Mouse (Mus musculus) forebrain, embryonic 16.5 days (tissue): ENCODE results near the gene Bmpr2. TPM values are rescaled to one million over a fixed set of nuclear protein-coding genes. Genes with fewer than 3 reads are reported as not detected.

Experiments used
- ATAC-seq: fragments of 200-750 bp; cut with Nextera tagmentation; 2 replicates; pipeline ENCODE4 v1.8.0; 2017; ENCODE audit warnings: mild to moderate bottlenecking, moderate library complexity
- H3K27ac ChIP-seq: fragments of 300-500 bp; sonication (generic); 2 replicates; pipeline ENCODE4 v1.5.1; 2014; ENCODE audit warnings: low read length, control low read depth
- H3K27me3 ChIP-seq: fragments of 300-500 bp; sonication (generic); replicated peaks from 2 replicates; pipeline ENCODE4 v1.6.1; 2014; ENCODE audit warnings: low read length; ENCODE audit not compliant: control insufficient read depth, insufficient read depth
- H3K36me3 ChIP-seq: fragments of 300-500 bp; sonication (generic); 2 replicates; pipeline ENCODE4 v1.6.1; 2014; ENCODE audit not compliant: control insufficient read depth, insufficient read depth
- H3K4me1 ChIP-seq: fragments of 300-500 bp; sonication (generic); replicated peaks from 2 replicates; pipeline ENCODE4 v1.6.1; 2014; ENCODE audit warnings: low read length; ENCODE audit not compliant: control insufficient read depth, insufficient read depth
- H3K4me2 ChIP-seq: fragments of 300-500 bp; sonication (generic); 2 replicates; pipeline ENCODE4 v1.6.1; 2014; ENCODE audit warnings: mild to moderate bottlenecking, low read length, control low read depth
- H3K4me3 ChIP-seq: fragments of 300-500 bp; sonication (generic); replicated peaks from 2 replicates; pipeline ENCODE4 v1.5.1; 2014; ENCODE audit warnings: mild to moderate bottlenecking, low read length, control low read depth
- H3K9ac ChIP-seq: fragments of 300-500 bp; sonication (generic); replicated peaks from 2 replicates; pipeline ENCODE4 v1.6.1; 2014; ENCODE audit warnings: low read depth, low read length, control low read depth
- H3K9me3 ChIP-seq: fragments of 300-500 bp; sonication (generic); 2 replicates; pipeline ENCODE4 v1.6.1; 2016; ENCODE audit warnings: low read length; ENCODE audit not compliant: control insufficient read depth
- WGBS: fragments of 180-500 bp; shearing (Covaris S2); extraction: QIAGEN DNeasy Blood & Tissue Kit; methylation state at CpG from one replicate; pipeline ENCODE4 v1.1.7; 2014; 5-methylcytosine and 5-hydroxymethylcytosine counted together
- polyA plus RNA-seq: library from polyadenylated mRNA; unstranded; fragments of >200 nt; fragmentation: Nextera tagmentation; extraction: Ambion mirVana; gene quantifications from 2 replicates; pipeline ENCODE4 v1.2.1, GENCODE M21; 2015

The Bmpr2 gene
- polyA plus RNA-seq, 1 experiment from 2014 or later, result 13.5 TPM

GRCm38 (mm10) chr1:59829410-59829809 is 66.2 kb downstream of the Bmpr2 start:
- WGBS, result 82% methylated on average over 2 of the region's 2 CpGs
- H3K27ac ChIP-seq, result no peak overlapping the region
- H3K27me3 ChIP-seq, result no peaks in the 10 kb centered on the region
- ATAC-seq, result no peak
- H3K4me2 ChIP-seq, result no peak overlapping the region
- no peak overlapping the region for H3K4me3 ChIP-seq
- H3K9ac ChIP-seq, result no peak overlapping the region
- H3K9me3 ChIP-seq, result no peaks in the 10 kb centered on the region
- 0 out of 2 replicates have a peak, but pooled peaks cover 3% of the 10 kb centered on the region for H3K4me1 ChIP-seq
- H3K36me3 ChIP-seq, result no peaks in the 10 kb centered on the region

DNA sequence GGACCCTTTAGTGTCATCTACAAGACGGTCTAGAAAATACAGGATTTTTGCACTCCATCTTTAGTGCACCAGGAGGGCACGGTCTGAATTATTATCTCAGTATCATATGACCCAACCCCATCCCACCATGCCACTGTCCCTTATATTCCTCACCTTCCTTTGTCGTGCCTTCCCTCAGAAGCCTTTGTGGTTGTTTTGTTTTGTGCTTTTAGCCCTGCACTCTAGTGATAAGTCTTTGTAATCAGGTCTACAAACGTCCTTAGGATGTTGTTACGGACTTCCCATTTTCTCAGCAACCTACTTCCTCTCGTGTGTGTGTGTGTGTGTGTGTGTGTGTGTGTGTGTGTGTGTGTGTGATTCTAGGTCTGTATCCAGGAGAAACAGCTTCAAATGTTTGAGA is 67.0 kb downstream of the Bmpr2 start:
- 85% methylated on average over 6 of the region's 6 CpGs for WGBS
- no peak for ATAC-seq

GRCm38 (mm10) chr1:59833723-59834122 is 70.5 kb downstream of the Bmpr2 start:
- no peak overlapping the region for H3K4me3 ChIP-seq
- no peak overlapping the region for H3K27ac ChIP-seq
- no peak overlapping the region for H3K9ac ChIP-seq
- peak; percentile 47; the same call in 1 of the 2 replicates for ATAC-seq
- H3K36me3 ChIP-seq, result no peaks in the 10 kb centered on the region
- 0 out of 2 replicates have a peak, but pooled peaks cover 3% of the 10 kb centered on the region for H3K4me1 ChIP-seq
- H3K27me3 ChIP-seq, result no peaks in the 10 kb centered on the region
- no peaks in the 10 kb centered on the region for H3K9me3 ChIP-seq
- 10% methylated on average over 2 of the region's 2 CpGs for WGBS
- H3K4me2 ChIP-seq, result no peak overlapping the region

More for the DNA sequence above, 67.0 kb downstream of the Bmpr2 start:
- H3K27me3 ChIP-seq, result no peaks in the 10 kb centered on the region
- H3K36me3 ChIP-seq, result no peaks in the 10 kb centered on the region
- no peak overlapping the region for H3K4me3 ChIP-seq
- H3K9me3 ChIP-seq, result no peaks in the 10 kb centered on the region
- no peak overlapping the region for H3K27ac ChIP-seq
- H3K4me1 ChIP-seq, result 0 out of 2 replicates have a peak, but pooled peaks cover 3% of the 10 kb centered on the region
- H3K4me2 ChIP-seq, result no peak overlapping the region
- H3K9ac ChIP-seq, result no peak overlapping the region

DNA sequence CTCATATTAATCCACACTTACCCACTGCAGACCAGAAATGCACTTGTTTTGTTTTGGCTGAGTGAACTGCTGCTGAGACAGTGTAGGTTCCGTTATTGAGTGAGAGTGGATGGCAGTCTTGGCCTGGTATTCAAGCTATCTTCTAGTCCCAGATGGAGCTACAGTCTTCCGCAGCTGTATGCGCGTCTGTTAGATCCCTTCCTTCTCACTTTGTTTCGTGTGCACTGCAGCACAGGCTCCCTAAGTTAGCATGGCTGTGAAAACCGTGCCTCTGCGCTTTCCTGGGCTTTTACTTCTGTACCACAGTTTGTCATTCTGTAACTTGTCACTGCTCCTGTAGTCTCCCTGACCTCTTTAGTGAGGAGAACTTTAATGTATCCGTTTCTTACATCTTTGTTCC is 85.1 kb downstream of the Bmpr2 start:
- WGBS, result 77% methylated on average over 8 of the region's 8 CpGs
- Histone ChIP-seq H3K4me2 (no peak overlapping the region), H3K36me3 (peaks cover 11% of the 10 kb centered on the region), H3K4me1 (no peaks in the 10 kb centered on the region), H3K4me3 (no peak overlapping the region), H3K9me3 (no peaks in the 10 kb centered on the region), H3K9ac (no peak overlapping the region), H3K27ac (no peak overlapping the region), H3K27me3 (no peaks in the 10 kb centered on the region)
- ATAC-seq, result peak; percentile 31; the same call in 1 of the 2 replicates

GRCm38 (mm10) chr1:59859046-59859445 is 95.8 kb downstream of the Bmpr2 start:
- Histone ChIP-seq H3K27ac (no peak overlapping the region), H3K36me3 (peaks cover 30% of the 10 kb centered on the region), H3K4me3 (no peak overlapping the region), H3K4me2 (no peak overlapping the region), H3K9me3 (no peaks in the 10 kb centered on the region), H3K9ac (no peak overlapping the region), H3K4me1 (no peaks in the 10 kb centered on the region), H3K27me3 (no peaks in the 10 kb centered on the region)
- 97% methylated on average over 1 of the region's 1 CpGs for WGBS
- ATAC-seq, result no peak

- H3K4me1 ChIP-seq, result no peaks in the 10 kb centered on the region
- ATAC-seq, result no peak
- no peaks in the 10 kb centered on the region for H3K9me3 ChIP-seq
- H3K36me3 ChIP-seq, result peaks cover 31% of the 10 kb centered on the region
- no peaks in the 10 kb centered on the region for H3K27me3 ChIP-seq
- H3K4me3 ChIP-seq, result no peak overlapping the region
- H3K9ac ChIP-seq, result no peak overlapping the region
- no peak overlapping the region for H3K27ac ChIP-seq
- 89% methylated on average over 1 of the region's 1 CpGs for WGBS
- no peak overlapping the region for H3K4me2 ChIP-seq
These were observed 98.9 kb downstream of the Bmpr2 start for GRCm38 (mm10) chr1:59862144-59862543.

DNA sequence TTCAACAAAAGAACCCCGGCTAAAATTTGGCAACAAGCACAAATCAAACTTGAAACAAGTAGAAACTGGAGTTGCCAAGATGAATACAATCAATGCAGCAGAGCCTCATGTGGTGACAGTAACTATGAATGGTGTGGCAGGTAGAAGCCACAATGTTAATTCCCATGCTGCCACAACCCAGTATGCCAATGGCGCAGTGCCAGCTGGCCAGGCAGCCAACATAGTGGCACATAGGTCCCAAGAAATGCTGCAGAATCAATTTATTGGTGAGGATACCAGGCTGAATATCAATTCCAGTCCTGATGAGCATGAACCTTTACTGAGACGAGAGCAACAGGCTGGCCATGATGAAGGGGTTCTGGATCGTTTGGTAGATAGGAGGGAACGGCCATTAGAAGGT is 104.8 kb downstream of the Bmpr2 start:
- ATAC-seq, result no peak
- H3K4me2 ChIP-seq, result no peak overlapping the region
- WGBS, result 88% methylated on average over 5 of the region's 5 CpGs
- no peaks in the 10 kb centered on the region for H3K27me3 ChIP-seq
- H3K9ac ChIP-seq, result no peak overlapping the region
- H3K36me3 ChIP-seq, result peaks cover 31% of the 10 kb centered on the region
- no peaks in the 10 kb centered on the region for H3K9me3 ChIP-seq
- no peak overlapping the region for H3K4me3 ChIP-seq
- no peaks in the 10 kb centered on the region for H3K4me1 ChIP-seq
- no peak overlapping the region for H3K27ac ChIP-seq

DNA sequence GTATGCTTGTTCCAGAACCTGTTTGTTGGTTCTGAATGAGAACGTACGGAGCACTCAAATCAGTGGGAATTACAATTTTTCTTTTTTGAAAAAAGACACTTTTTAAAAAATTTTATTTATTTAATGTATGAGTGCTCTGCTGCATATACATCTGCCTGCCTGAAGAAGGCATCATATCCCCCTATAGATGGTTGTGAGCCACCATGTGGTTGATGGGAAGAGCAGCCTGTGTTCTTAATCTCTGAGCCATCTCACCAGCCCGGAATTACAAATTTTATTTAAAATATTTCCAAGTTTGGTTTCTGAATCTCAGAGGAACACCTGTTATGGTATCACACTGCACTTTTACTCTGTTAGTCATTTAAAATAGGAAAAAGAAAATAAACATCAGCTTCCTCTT is 110.8 kb downstream of the Bmpr2 start:
- Histone ChIP-seq H3K4me2 (no peak overlapping the region), H3K9ac (no peak overlapping the region), H3K27me3 (no peaks in the 10 kb centered on the region), H3K4me1 (no peaks in the 10 kb centered on the region), H3K9me3 (no peaks in the 10 kb centered on the region), H3K27ac (no peak overlapping the region), H3K4me3 (no peak overlapping the region), H3K36me3 (0 out of 2 replicates have a peak, but pooled peaks cover 4% of the 10 kb centered on the region)
- ATAC-seq, result no peak
- 87% methylated on average over 3 of the region's 3 CpGs for WGBS

DNA sequence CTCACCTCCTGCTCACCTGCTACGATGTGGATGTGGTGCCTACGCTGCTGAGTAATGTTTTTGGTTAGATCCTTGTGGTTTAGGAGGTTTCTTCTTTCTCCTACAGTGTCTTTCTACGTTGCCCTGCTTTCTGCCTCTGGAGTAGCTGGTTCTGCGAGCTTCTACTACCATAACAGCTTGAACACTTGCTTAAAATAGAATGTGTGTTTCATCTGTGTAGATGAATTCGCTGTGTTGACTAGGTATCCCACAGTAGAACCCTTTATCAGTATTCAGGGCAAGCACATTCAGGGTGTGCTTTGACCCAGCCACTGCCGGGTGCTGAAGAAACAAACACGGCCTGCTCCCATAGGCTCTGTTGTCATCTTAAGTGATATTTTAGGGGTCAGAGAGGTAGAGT is 114.9 kb downstream of the Bmpr2 start:
- Histone ChIP-seq H3K4me1 (no peaks in the 10 kb centered on the region), H3K9ac (no peak overlapping the region), H3K27me3 (no peaks in the 10 kb centered on the region), H3K36me3 (peaks cover 4% of the 10 kb centered on the region; the same call in 1 of the 2 replicates), H3K4me3 (no peak overlapping the region), H3K27ac (no peak overlapping the region), H3K4me2 (no peak overlapping the region), H3K9me3 (no peaks in the 10 kb centered on the region)
- no peak for ATAC-seq
- 94% methylated on average over 7 of the region's 7 CpGs for WGBS
